Mouse (Mus musculus) cerebellum, adult 11 months (tissue): ENCODE results near the gene Cd79b.
A peak's percentile ranks its signal among the peaks of the same experiment; 100 is the strongest.

Source experiments
- DNase-seq: peaks from one replicate; pipeline ENCODE4 v3.0.0; 2022

Cd79b gene

DNA sequence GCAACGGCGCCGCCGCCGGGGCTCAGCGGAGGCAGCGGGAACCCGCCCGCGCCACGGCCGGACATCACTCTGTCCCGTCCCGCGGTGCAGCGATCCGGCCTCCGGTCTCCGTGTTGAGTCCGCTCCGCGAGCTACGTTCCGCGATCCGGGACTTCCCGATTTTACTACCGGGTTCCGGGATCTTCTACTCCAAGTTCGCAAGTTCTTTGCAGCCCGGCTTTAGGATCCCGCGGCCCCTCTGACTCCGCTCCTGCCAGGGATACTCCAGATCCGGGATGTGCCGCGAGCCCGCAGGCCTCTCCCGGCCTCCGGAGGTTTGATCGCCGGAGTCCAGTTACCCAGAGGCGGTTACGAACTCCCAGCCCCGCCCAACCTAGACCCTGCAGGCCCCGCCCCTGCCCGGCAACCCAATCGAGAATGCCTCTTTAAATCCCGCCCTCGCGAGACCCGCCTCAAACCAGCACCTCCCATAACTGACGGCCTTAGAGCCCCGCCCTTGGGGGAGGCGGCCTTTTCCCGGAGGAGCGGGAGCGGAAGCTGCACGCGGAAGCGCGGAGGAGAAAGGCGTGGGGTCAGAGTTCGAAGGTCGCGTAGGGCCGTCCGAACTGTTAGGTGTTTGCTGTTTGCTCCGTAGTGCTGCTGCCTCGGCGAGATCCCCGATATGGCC, 41.8 kb downstream of the Cd79b start, which contains the start of gene Smarcd2:
Smarcd2 (minus strand) TSS at position 329 of the 667 bp plus-strand sequence.
- DNase-seq, result peak; percentile 99

DNA sequence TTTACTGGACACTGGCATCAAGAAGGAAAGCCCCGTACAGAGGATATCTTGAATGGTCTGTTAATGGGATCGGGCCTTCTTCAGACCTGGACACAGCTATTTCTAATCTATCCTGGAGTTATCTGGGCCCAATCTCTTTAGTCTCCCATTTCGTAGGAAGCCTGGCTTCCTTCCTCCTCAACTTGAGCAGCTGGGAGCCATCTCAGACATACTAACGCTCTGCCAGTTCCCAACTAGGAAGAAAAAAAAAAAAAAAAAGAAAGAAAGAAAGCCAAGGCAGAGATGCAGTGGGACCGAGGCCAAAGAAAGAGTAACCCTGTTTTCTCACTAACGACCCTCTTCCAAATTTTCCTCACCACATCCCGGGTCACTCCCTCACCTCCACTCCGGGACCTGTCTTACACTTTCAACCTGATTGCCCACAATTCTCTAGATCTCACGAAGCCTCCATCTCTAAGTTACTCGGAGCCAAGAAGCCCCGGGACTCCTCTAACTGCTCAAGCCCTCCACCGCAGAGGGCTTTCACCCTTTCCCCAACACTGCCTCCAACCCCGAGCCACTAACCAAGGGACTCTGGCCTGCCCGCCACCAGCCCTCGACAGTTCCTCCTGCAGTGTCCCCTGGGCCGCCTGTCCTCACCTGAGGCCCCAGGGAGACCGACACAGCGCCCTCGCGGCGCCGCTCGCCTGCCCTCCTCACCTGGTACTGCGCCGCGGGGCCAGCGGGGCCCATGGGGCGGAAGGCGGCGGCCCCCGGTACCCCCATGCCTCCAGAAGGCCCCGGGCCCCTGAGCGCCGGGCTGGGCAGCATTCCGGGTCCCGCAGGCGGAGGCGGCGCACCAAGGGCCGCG, 42.5 kb downstream of the Cd79b start:
- peak; percentile 59 for DNase-seq

DNA sequence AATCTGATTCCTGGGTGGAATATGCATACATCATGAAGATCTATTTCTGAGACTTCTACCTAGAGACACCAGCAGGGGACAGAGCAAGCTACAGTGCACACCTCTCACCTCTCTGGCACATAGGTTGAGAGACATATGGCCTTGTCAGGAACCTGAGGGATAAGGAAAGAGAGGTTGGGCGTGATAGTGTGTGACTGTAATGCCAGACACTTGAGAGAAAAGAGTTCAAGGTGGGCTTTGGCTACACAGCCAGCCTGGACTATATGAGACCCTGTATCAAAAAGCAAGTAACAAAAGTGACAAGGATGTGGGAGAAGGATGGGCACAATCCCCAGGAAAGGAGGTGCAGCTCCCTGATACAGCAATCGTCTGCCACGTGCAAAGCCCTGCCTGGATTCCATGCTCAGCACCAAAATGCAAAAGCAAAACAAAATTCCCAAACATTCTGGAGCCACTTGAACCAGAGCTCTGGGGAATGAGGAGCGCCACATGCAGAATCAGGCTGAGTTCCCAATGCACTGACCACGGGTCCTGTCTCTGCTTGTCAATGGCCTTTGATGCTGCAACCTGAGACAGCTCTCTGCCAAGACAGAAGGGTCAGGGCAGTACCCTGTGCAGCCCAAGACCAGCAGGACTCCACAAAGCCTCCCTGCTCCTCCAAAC, 43.3 kb downstream of the Cd79b start:
- peak; percentile 40 for DNase-seq

DNA sequence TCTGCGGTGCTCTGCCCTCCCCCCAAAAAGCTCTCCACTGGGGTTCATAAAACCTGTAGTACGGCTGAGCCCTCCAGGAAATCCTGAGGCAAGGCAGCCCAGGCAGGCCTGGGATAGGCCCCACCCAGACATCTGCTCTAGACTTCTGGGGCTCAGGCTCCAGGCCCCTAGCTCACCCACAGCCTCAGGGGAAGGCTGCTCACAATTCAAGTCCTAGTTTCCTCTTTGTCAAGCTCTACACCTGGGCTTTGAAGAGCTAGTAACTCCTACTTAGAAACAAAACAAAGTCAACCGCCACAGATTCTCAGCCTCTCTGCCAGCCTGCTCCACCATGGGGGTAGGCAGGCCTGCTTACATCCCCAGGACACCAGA, 45.5 kb downstream of the Cd79b start:
- peak; percentile 61 for DNase-seq

DNA sequence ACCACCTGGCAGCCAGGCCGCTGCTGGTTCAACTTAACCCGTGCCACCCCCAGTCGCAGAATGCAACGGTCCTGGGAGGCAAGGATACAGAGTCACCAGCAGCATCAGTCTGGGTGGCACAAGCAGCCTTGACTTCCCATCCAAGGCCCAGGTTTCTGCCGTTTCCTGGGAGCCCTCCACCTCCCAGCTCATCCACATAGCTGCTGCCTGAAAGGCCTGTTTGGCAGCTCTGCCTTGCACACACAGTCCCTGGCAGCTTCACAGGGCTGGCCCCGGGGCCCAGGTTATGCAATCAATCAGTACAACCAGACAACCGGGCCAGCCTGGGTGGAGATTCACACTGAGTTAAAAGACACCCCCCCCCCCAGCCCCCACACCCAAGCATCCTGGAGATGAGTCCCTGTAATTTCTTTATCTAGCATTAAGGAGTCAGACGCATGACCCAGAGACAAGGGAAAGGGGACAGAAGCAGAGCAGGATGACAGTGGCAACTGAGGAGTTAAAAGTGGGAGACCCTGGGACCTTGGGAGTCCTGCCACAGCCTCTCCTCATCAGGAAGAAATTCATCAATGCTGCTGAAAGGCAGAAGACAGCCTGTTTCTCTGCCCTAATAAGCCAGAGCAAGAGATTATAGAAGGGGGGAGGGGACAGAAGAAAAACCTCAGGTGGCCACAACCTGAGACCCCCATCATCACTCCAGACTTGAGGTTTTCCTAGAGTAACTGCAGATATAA, 46.1 kb downstream of the Cd79b start:
- DNase-seq, result peak; percentile 89

DNA sequence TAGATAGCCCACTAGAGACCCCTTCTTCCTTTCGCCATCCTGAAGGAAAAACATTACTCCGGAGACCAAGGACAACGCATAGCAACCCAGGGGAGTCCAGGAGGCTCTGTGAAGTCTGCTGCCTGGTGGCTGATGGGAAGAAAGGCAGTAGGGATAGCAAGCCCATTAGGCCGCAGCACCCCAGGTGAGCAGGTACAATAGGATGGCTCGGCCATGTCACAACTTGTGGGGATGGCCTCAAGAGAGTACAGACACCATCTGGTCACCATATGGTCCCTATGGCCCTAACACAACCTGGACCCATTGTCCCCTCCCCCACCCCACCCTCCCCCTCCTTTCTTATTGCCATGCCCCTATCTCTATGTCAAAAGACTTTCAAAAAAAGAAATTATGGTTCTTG, 46.7 kb downstream of the Cd79b start:
- DNase-seq, result peak; percentile 70

DNA sequence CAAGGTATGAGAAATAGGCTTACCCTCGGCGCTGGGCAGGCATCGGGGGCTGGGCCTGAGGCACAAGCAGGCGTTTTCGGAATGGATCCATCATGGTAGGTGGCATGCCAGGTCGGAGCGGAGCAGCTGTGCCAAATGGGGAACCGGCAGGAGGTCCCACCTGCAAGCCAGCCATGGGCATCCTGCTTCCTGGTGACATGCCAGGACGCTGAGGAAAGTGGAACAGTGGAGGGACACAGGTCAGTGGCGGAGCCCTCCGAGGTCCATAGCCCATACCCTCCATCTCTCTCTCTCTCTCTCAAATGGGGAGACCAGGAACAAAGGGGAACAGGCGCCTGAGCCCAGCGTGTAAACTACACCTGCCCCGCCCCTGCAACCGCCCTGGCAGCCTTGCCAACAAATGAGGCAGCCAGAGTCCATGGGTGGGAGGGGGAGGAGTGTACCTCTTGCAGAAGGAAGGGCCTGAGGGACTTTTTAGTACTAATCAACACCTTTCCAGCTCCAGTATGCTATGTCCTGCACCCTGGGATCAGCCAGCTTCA, 47.2 kb downstream of the Cd79b start:
- peak; percentile 95 for DNase-seq

DNA sequence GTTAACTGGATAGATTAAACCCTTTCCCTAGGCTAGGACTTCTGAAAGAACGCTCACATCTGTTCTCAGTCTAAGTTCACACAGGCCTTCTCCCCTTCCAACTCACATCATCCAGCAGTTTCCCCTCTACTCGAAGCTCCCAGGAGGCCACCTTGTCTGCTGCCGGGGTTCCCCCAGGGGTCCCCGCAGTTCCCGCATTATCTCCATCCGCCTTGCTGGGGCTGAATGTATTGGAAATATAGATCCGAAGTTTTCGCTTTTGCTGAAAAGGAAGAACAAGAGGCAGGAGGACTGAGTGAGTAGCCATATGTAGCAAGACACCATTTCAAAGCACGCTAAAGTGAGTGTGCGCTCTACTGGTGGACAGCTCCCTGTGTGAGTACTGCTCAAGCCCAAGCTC, 48.1 kb downstream of the Cd79b start:
- DNase-seq, result peak; percentile 38

DNA sequence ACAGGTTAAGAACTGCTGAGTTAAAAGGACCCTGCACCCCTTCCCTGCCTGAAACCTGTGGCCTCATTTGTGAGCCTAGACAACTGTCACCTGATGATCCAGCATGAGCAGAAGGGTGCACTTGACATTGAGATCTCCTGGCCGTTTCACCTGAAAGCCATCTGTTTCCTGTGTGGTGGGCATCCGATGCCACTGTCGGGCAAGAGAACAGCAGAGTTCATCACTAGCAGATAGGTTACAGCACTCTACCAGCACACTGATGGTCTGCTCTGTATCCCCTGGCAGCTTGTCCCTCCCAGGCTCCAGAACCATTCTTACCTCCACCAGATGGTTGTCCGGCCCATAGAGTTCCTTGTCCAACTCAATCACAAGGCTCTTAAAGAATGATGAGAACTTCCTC, 49.0 kb downstream of the Cd79b start:
- no peak for DNase-seq

DNA sequence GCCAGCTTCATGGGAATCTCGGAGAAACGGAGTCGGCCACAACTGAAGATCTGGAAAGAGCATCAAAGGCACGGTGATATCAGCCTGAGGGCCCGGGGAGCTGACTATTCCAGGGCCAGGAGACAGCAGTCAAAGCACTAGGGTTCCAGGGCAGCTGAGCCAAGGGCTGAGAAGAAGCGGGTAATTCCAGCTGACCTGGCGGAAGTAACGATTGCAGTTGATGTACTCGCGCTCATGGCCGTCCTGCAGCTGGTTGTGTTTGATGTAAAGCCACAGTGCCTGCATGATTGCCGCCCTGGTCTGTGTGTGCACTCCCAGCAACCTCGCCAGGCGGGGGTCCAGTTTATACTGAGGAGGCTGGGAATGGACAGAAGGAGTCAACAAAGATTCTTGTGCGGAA, 49.6 kb downstream of the Cd79b start:
- DNase-seq, result no peak

DNA sequence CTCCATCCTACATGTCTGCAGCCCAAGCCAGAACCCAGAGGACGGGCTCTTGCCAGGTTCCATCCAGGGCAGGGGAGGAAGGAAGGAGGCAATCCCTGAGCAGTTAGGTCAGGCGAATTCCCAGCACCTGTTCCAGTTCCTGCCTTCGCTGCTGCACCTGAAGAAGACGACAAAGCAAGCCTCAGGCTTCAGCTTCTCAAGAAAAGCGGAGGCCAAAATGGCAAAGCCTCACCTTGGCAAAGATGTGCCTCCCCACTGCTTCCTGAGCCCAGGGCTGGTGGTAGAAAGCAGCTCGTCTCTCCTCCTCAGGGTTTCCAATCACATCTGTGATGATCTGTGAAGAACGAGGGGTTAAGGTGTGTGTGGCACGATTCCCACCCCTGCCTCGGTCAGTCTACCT, 50.6 kb downstream of the Cd79b start:
- DNase-seq, result no peak
